Mouse (Mus musculus) forebrain, postnatal 0 days (tissue): ENCODE data around the gene Sec31b. TPM values are rescaled to one million over a fixed set of nuclear protein-coding genes. Genes with fewer than 3 reads are reported as not detected.

Experiments
- ATAC-seq: fragments of 200-750 bp; cut with Nextera tagmentation; 2 replicates; pipeline ENCODE4 v1.8.0; 2017; ENCODE audit warnings: mild to moderate bottlenecking, moderate library complexity
- DNase-seq: peaks from one replicate; pipeline ENCODE4 v3.0.0-alpha.2; 2015
- H3K27ac ChIP-seq: fragments of 300-500 bp; sonication (generic); 2 replicates; pipeline ENCODE4 v1.5.1; 2014; ENCODE audit warnings: low read depth, mild to moderate bottlenecking, antibody characterized with exemption, low read length, moderate library complexity, mixed read lengths
- H3K27me3 ChIP-seq: fragments of 300-500 bp; sonication (generic); 2 replicates; pipeline ENCODE4 v1.6.1; 2014; ENCODE audit warnings: mild to moderate bottlenecking, low read length, mixed read lengths; ENCODE audit not compliant: insufficient read depth
- H3K36me3 ChIP-seq: fragments of 300-500 bp; sonication (generic); 2 replicates; pipeline ENCODE4 v1.6.1; 2014; ENCODE audit warnings: mild to moderate bottlenecking, moderate library complexity; ENCODE audit not compliant: insufficient read depth
- H3K4me1 ChIP-seq: fragments of 300-500 bp; sonication (generic); 2 replicates; pipeline ENCODE4 v1.6.1; 2014; ENCODE audit warnings: antibody characterized with exemption; ENCODE audit not compliant: insufficient read depth
- H3K4me2 ChIP-seq: fragments of 300-500 bp; sonication (generic); 2 replicates; pipeline ENCODE4 v1.6.1; 2014; ENCODE audit warnings: low read depth, mild to moderate bottlenecking, moderate library complexity
- H3K4me3 ChIP-seq: fragments of 300-500 bp; sonication (generic); 2 replicates; pipeline ENCODE4 v1.5.1; 2014; ENCODE audit warnings: low read depth, low read length, mixed read lengths
- H3K9ac ChIP-seq: fragments of 300-500 bp; sonication (generic); 2 replicates; pipeline ENCODE4 v1.6.1; 2014; ENCODE audit warnings: mild to moderate bottlenecking
- H3K9me3 ChIP-seq: fragments of 300-500 bp; sonication (generic); 2 replicates; pipeline ENCODE4 v1.6.1; 2016; ENCODE audit warnings: low read length
- CTCF ChIP-seq: sonication (generic); IDR thresholded peaks from 2 replicates; pipeline ENCODE4 v1.5.1; 2016; ENCODE audit warnings: antibody characterized with exemption, control low read depth, low read depth
- WGBS: fragments of 180-500 bp; shearing (Covaris S2); extraction: QIAGEN DNeasy Blood & Tissue Kit; methylation state at CpG from one replicate; pipeline ENCODE4 v1.1.7; 2014; 5-methylcytosine and 5-hydroxymethylcytosine counted together
- polyA plus RNA-seq: library from polyadenylated mRNA; unstranded; fragments of >200 nt; fragmentation: Nextera tagmentation; extraction: Ambion mirVana; gene quantifications from 2 replicates; pipeline ENCODE4 v1.2.1, GENCODE M21; 2015
- total RNA-seq: library from RNA; depleted of rRNA; stranded (reverse); fragments of >200 nt; gene quantifications from 2 replicates; pipeline ENCODE4 v1.2.3, GENCODE M21; 2014; rRNA removed

The Sec31b gene
- total RNA-seq, result 0.08 and 0.48 TPM in 2 replicates
- polyA plus RNA-seq, result 0.10 and 0.15 TPM in 2 replicates

DNA sequence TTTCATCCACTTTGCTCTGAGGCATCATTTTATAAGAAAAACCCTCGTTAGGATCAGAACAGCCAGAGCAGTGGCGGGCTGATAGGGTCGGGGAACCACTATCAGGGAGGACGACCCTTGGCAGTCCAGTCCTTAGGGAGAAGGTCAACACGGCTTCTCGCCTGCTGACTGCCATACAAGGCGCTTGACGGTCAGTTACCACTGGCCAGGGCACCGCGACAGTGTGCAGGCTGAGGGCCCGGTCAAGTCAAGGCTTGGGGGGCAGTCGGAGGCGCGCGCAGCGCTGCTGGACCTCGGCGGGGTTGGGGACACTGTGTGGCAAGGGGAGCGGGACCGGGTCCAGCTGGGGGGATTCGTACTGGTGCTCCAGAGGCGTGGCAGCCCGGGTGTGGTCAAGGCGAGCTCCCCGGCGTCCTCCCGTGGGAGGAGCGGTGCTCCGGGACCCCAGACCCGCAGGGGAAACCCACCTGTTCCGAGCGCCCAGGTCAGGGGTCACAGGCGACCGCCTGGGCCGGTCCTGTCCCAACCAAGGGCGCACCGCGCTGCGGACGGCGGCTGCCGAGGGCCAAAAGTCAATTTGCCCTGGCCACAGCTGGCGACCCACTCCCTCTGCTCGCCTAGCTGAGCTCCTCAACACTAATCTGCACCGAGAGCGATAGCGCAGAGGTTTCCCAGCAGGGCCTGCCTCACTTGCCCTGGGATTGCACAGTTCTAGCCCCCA, at the start of gene Sec31b:
Sec31b (minus strand) TSS at position 544 of the 721 bp plus-strand sequence.
- H3K9me3 ChIP-seq, result no peaks in the 10 kb centered on the region
- TF ChIP-seq CTCF, result no peak
- H3K36me3 ChIP-seq, result peaks cover 26% of the 10 kb centered on the region
- DNase-seq (no peak), ATAC-seq (no peak)
- H3K4me3 ChIP-seq, result peak within 1 kb of the TSS; percentile 26
- no peak within 1 kb of the TSS for H3K27ac ChIP-seq
- H3K27me3 ChIP-seq, result peaks cover 24% of the 10 kb centered on the region
- no peaks in the 10 kb centered on the region for H3K4me1 ChIP-seq
- no peak within 1 kb of the TSS; the same call in 1 of the 2 replicates for H3K9ac ChIP-seq
- 2% methylated on average over 46 of the region's 47 CpGs for WGBS
- H3K4me2 ChIP-seq, result peak within 1 kb of the TSS; percentile 45

DNA sequence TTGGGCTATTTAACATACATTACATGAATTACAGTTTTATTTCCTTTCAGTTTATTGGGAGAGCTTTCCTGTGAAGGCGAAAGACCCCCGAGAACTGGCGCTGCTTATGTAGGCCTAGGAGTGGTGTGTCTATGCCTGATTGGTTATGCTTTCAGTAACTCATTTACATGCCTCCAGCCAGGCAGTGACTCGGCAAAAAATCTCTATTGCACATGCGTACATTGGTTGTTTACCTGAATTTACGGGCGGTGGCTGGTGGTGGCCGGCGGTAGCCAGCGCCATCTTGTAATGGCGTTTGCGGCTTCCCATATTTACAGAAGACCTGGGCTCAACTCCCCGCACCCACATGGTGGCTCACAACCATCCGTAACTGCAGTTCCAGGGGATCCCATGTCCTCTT, 48.5 kb upstream of the Sec31b start:
- Histone ChIP-seq H3K27ac (no peak overlapping the region), H3K9me3 (no peaks in the 10 kb centered on the region), H3K36me3 (no peaks in the 10 kb centered on the region), H3K9ac (no peak overlapping the region), H3K27me3 (no peaks in the 10 kb centered on the region), H3K4me2 (no peak overlapping the region), H3K4me3 (no peak overlapping the region), H3K4me1 (no peaks in the 10 kb centered on the region)
- ATAC-seq (no peak), DNase-seq (no peak)
- no peak for TF ChIP-seq CTCF
- 95% methylated on average over 14 of the region's 14 CpGs for WGBS

DNA sequence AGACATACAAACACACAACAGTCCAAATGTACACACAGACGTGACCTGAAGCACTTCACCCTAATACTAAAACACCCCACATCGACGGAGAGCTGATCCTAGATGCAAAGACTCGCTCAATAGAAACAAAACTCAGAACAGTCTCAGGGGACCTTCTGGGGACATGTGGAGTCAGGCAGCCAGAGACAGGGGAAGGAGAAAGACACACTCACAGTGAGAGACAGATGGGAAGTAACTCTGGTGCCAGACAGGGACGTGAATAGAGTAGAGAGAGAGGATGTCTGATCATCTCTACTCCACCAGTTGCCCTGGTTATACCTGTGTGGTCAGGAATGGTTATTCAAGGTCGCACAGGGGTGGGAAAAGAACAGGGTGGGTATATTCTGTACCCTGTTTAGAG, 46.0 kb upstream of the Sec31b start:
- H3K27me3 ChIP-seq, result no peaks in the 10 kb centered on the region
- ATAC-seq (peak; percentile 25; the same call in 1 of the 2 replicates), DNase-seq (no peak)
- TF ChIP-seq CTCF, result no peak
- H3K36me3 ChIP-seq, result no peaks in the 10 kb centered on the region
- no peak overlapping the region for H3K27ac ChIP-seq
- no peak overlapping the region for H3K4me2 ChIP-seq
- no peak overlapping the region for H3K4me3 ChIP-seq
- H3K4me1 ChIP-seq, result no peaks in the 10 kb centered on the region
- 66% methylated on average over 6 of the region's 6 CpGs for WGBS
- H3K9ac ChIP-seq, result no peak overlapping the region
- H3K9me3 ChIP-seq, result no peaks in the 10 kb centered on the region

DNA sequence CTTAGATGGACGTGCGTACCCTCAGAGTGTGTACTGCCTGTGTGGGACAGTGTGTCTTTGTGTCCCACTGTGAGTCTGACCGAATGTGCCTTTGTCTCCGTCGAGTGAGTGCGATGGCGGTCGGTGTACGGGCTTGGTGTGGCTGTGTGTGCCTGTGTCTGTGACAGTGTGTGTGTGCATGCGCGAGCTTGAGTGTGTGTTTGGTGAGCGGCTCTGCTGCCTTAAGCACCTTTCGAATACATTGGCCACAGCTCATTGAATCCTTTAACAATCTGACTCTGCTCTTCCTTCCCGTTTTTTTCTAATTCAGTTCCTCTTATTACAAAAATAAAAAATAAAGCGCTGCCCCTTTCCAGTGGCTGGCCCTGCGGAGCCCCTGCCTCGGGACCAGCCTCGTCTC, 45.3 kb upstream of the Sec31b start:
- H3K4me1 ChIP-seq, result no peaks in the 10 kb centered on the region
- 79% methylated on average over 18 of the region's 18 CpGs for WGBS
- no peak overlapping the region for H3K27ac ChIP-seq
- no peak overlapping the region for H3K4me2 ChIP-seq
- no peak for TF ChIP-seq CTCF
- ATAC-seq, result no peak
- no peak for DNase-seq
- H3K27me3 ChIP-seq, result no peaks in the 10 kb centered on the region; the same call in 1 of the 2 replicates
- no peaks in the 10 kb centered on the region for H3K9me3 ChIP-seq
- H3K4me3 ChIP-seq, result no peak overlapping the region
- no peaks in the 10 kb centered on the region for H3K36me3 ChIP-seq
- no peak overlapping the region for H3K9ac ChIP-seq

DNA sequence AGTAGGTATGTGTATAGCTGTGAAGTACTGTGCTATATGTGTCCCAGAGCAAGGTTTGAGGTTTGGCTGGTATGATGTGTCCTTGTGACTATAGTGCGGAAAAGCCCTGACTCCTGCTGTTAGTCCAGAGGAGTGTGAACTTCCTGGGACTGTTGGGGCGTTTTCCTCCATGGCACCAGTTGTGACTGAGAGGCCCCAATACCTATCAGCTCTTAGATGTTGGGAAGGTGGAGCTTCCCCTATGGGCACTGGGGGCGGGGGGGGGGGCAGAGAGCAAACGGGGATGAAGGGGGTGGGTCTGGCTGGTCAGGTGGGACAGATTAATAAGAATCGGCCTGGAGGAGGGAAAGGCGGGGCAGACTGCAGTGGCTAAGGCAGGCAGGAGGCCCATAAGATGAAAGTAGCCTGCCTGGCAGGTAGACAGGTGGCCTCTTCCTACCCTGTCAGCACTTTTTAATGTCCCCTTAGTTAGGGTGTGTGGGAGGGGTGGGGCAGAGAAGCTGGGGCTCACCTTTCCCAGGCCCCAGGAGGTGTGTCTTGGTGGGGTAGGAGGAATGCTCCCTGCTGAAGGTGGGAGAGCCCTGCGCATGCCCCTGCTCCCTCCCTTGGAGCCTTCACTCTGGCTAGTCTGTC, 44.0 kb upstream of the Sec31b start:
- H3K36me3 ChIP-seq, result no peaks in the 10 kb centered on the region
- 54% methylated on average over 7 of the region's 7 CpGs for WGBS
- DNase-seq, result no peak
- no peaks in the 10 kb centered on the region for H3K4me1 ChIP-seq
- H3K4me3 ChIP-seq, result no peak overlapping the region
- H3K9me3 ChIP-seq, result no peaks in the 10 kb centered on the region
- H3K27me3 ChIP-seq, result no peaks in the 10 kb centered on the region; the same call in 1 of the 2 replicates
- no peak overlapping the region for H3K4me2 ChIP-seq
- no peak overlapping the region for H3K9ac ChIP-seq
- no peak for ATAC-seq
- no peak for TF ChIP-seq CTCF
- H3K27ac ChIP-seq, result no peak overlapping the region

- H3K9me3 ChIP-seq, result no peaks in the 10 kb centered on the region
- ATAC-seq (no peak), DNase-seq (no peak)
- H3K4me2 ChIP-seq, result no peak overlapping the region
- no peak overlapping the region for H3K9ac ChIP-seq
- 46% methylated on average over 4 of the region's 4 CpGs for WGBS
- no peaks in the 10 kb centered on the region for H3K36me3 ChIP-seq
- no peak overlapping the region for H3K27ac ChIP-seq
- no peak overlapping the region for H3K4me3 ChIP-seq
- no peak for TF ChIP-seq CTCF
- H3K4me1 ChIP-seq, result no peaks in the 10 kb centered on the region
- no peaks in the 10 kb centered on the region; the same call in 1 of the 2 replicates for H3K27me3 ChIP-seq
Measured at GRCm38 (mm10) chr19:44588036-44588435, 42.4 kb upstream of the Sec31b start.
